Mouse (Mus musculus): ENCODE measurements around the gene 4930524B15Rik.

DNA sequence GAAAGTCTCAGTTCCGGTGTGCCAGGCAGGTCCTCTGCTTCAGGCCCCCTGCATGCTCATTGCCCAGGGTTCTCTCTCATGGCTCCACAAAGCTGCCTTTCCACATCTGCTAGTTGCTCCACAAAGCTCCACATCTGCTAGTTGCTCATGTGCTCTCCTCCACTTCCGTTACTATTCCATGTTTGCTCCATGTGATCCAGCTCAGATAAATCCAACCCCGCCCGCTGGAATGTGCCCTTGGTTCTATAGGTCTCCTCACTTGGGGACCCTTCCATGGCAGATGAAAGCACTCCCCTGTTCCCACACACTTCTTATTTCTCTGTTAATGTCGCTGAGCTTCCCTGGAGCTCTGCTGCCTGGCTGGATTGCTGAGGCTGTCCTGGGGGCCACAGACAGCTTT is 61.2 kb downstream of the 4930524B15Rik start:
- TF ChIP-seq POLR2A (IDR thresholded peaks at IDR 0.05; ENCODE audit: borderline replicate concordance, insufficient read depth, low read length) (no peak), CTCF (IDR thresholded peaks at IDR 0.05; ENCODE audit: borderline replicate concordance, insufficient read depth, low read depth, low read length) (no peak)

All from cerebellum, adult 2 months (tissue).